Mouse (Mus musculus): ENCODE measurements around the gene Ank3. TPM values are rescaled to one million over a fixed set of nuclear protein-coding genes. Genes with fewer than 3 reads are reported as not detected.
A peak's percentile ranks its signal among the peaks of the same experiment; 100 is the strongest.

The Ank3 gene
- total and polyA plus RNA-seq, 3 experiments = 3.2 to 6.7 TPM; not detected in 1

DNA sequence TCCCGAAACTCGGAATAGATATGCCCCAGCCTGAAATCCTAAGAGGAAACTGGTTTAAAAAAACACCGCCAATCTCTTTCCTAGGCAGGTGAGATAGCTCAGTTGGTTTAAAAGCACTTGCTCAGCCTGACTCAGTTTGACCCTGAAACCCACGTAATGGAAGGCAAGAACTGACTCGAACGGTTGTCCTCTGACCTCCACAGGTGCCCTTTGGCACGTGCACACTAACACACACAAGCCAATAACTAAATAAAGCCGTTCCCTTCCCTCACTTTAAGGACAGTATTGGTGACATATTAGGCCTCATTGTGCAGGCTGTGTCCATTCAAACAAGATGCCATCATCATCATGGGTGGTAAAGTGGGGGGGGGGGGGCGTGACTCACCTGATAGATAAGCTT, 528.4 kb downstream of the Ank3 start:
- no peaks in the 10 kb centered on the region for H3K9me3 ChIP-seq (replicated peaks; ENCODE audit: insufficient read depth, low read length)
- H3K36me3 ChIP-seq (ENCODE audit: control insufficient read depth in 1 of 2, insufficient read depth in 2 of 2, low read length in 2 of 2) = no peaks in the 10 kb centered on the region; a peak in 1 of 4 replicates
- no peak overlapping the region for H3K9ac ChIP-seq (ENCODE audit: control insufficient read depth, low read depth, low read length, poor library complexity, severe bottlenecking)
- H3K27ac ChIP-seq (ENCODE audit: control insufficient read depth, low read depth, low read length) = no peak overlapping the region
- H3K27me3 ChIP-seq (ENCODE audit: control insufficient read depth in 1 of 2, insufficient read depth in 2 of 2, low read length in 2 of 2) = peaks cover 8 to 11% of the 10 kb centered on the region in 2 experiments; a peak in 3 of 4 replicates
- no peak overlapping the region for H3K4me3 ChIP-seq (ENCODE audit: control insufficient read depth in 1 of 2, insufficient read depth in 1 of 2, low read depth in 2 of 2, low read length in 2 of 2)
- no peaks in the 10 kb centered on the region for H3K79me2 ChIP-seq (ENCODE audit: control insufficient read depth, insufficient read depth, low read length, poor library complexity)
- peaks cover 0 to 2% of the 10 kb centered on the region in 2 experiments; a peak in 2 of 4 replicates for H3K4me1 ChIP-seq (ENCODE audit: control insufficient read depth in 1 of 2, insufficient read depth in 2 of 2, low read length in 2 of 2)
- DNase-seq (ENCODE audit: low read depth, low spot score) = no peak
- TF ChIP-seq E2F4 (IDR thresholded peaks at IDR 0.05; ENCODE audit: borderline replicate concordance, low read depth, low read length) (no peak), USF2 (IDR thresholded peaks at IDR 0.05; ENCODE audit: borderline replicate concordance in 1 of 2, insufficient read depth in 1 of 2, low read depth in 1 of 2, low read length in 2 of 2) (no peak)

DNA sequence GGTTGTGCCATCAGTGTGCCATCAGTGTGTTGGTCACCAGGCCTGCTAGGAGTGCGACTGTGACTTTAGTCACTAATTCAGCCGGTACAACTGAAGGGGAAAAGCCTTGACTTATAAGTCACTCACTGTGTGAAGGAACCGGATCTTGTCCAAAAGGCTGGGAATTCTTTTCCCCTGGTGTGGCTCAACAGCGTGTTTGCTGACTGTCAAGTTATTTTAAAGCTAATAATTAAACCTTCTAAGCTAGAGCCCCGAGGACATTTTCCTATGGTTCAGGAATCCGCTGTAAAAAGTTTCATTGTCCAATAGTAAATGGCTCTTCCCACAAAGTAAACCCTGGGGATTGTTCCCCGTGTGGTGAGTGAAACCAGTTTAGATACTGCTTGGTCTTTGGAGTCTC, 529.8 kb downstream of the Ank3 start:
- no peak overlapping the region for H3K9ac ChIP-seq (ENCODE audit: control insufficient read depth, low read depth, low read length, poor library complexity, severe bottlenecking)
- H3K27me3 ChIP-seq (ENCODE audit: control insufficient read depth in 1 of 2, insufficient read depth in 2 of 2, low read length in 2 of 2) = peaks cover 8 to 11% of the 10 kb centered on the region in 2 experiments; a peak in 3 of 4 replicates
- no peak for DNase-seq (ENCODE audit: low read depth, low spot score)
- H3K79me2 ChIP-seq (ENCODE audit: control insufficient read depth, insufficient read depth, low read length, poor library complexity) = no peaks in the 10 kb centered on the region
- H3K9me3 ChIP-seq (replicated peaks; ENCODE audit: insufficient read depth, low read length) = no peaks in the 10 kb centered on the region
- H3K4me1 ChIP-seq (ENCODE audit: control insufficient read depth in 1 of 2, insufficient read depth in 2 of 2, low read length in 2 of 2) = peaks cover 0 to 2% of the 10 kb centered on the region in 2 experiments; a peak in 2 of 4 replicates
- TF ChIP-seq POLR2AphosphoS5 (IDR thresholded peaks at IDR 0.05; ENCODE audit: borderline replicate concordance, low read depth, low read length) (no peak), TAL1 (IDR thresholded peaks at IDR 0.05; ENCODE audit: low read length) (no peak), TCF12 (IDR thresholded peaks at IDR 0.05; ENCODE audit: low read depth, low read length) (no peak), CTCF (IDR thresholded peaks at IDR 0.05 in 2 of 3, conservative IDR thresholded peaks at IDR 0.05 in 1 of 3; ENCODE audit: control insufficient read depth in 1 of 3, insufficient read depth in 1 of 3, low read depth in 2 of 3, low read length in 3 of 3, poor library complexity in 1 of 3, severe bottlenecking in 1 of 3) (no peak), EP300 (IDR thresholded peaks at IDR 0.05; ENCODE audit: low read depth in 1 of 2, low read length in 2 of 2) (no peak), ZC3H11A (IDR thresholded peaks at IDR 0.05; ENCODE audit: low read depth, low read length) (no peak)
- no peak overlapping the region for H3K27ac ChIP-seq (ENCODE audit: control insufficient read depth, low read depth, low read length)
- H3K36me3 ChIP-seq (ENCODE audit: control insufficient read depth in 1 of 2, insufficient read depth in 2 of 2, low read length in 2 of 2) = no peaks in the 10 kb centered on the region; a peak in 1 of 4 replicates
- H3K4me3 ChIP-seq (ENCODE audit: control insufficient read depth in 1 of 2, insufficient read depth in 1 of 2, low read depth in 2 of 2, low read length in 2 of 2) = no peak overlapping the region

DNA sequence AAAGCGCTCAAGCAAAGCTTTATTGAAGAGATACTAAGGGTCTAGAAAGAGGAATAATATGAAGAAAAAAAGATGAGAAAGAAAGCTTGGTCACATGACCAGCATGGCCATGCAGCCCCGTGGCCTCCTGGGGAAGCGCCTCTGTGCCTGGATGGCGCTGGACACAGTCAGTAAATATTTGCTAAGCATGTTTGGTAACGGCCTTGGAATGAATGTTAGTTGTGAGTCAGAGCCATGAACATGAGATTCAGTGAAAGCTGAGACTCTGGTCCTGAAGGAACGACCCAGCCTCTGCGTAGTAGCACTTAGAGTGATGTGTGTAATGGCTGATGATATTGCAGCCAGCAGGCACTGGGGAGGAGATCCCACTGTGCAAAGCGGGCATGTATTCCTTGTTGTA, 531.9 kb downstream of the Ank3 start:
- TF ChIP-seq MAFK (IDR thresholded peaks at IDR 0.05; ENCODE audit: borderline replicate concordance, low read depth, low read length) = no peak
- TF ChIP-seq USF1 (IDR thresholded peaks at IDR 0.05; ENCODE audit: low read depth, low read length) = 0 out of 2 replicates have a peak, but pooled peaks have one; percentile 18
- DNase-seq (ENCODE audit: low read depth, low spot score) = no peak
- H3K4me1 ChIP-seq (ENCODE audit: control insufficient read depth in 1 of 2, insufficient read depth in 2 of 2, low read length in 2 of 2) = peaks cover 0 to 2% of the 10 kb centered on the region in 2 experiments; a peak in 1 of 4 replicates
- H3K79me2 ChIP-seq (ENCODE audit: control insufficient read depth, insufficient read depth, low read length, poor library complexity) = no peaks in the 10 kb centered on the region
- peaks cover 8 to 11% of the 10 kb centered on the region in 2 experiments; a peak in 3 of 4 replicates for H3K27me3 ChIP-seq (ENCODE audit: control insufficient read depth in 1 of 2, insufficient read depth in 2 of 2, low read length in 2 of 2)
- H3K36me3 ChIP-seq (ENCODE audit: control insufficient read depth in 1 of 2, insufficient read depth in 2 of 2, low read length in 2 of 2) = no peaks in the 10 kb centered on the region
- no peak overlapping the region for H3K9ac ChIP-seq (ENCODE audit: control insufficient read depth, low read depth, low read length, poor library complexity, severe bottlenecking)
- H3K27ac ChIP-seq (ENCODE audit: control insufficient read depth, low read depth, low read length) = no peak overlapping the region
- H3K4me3 ChIP-seq (ENCODE audit: control insufficient read depth in 1 of 2, insufficient read depth in 1 of 2, low read depth in 2 of 2, low read length in 2 of 2) = no peak overlapping the region
- H3K9me3 ChIP-seq (replicated peaks; ENCODE audit: insufficient read depth, low read length) = no peaks in the 10 kb centered on the region

Measured in MEL (cell line).